Mouse (Mus musculus): ENCODE results near the gene Fancb. TPM values are rescaled to one million over a fixed set of nuclear protein-coding genes. Genes with fewer than 3 reads are reported as not detected.

Gene Fancb
- polyA plus RNA-seq, 1 experiment from 2014 or later = 4.9 TPM

Other genes with a start within 250 kb of the Fancb start
- 6.5 TPM in 2 replicates for gene Mospd2, start 217 bp upstream of the Fancb start, polyA plus RNA-seq (2015; fragmentation: Nextera tagmentation; extraction: Ambion mirVana)
- not detected in 2 replicates for gene Gm17604, start 24.2 kb downstream of the Fancb start, polyA plus RNA-seq (2015; fragmentation: Nextera tagmentation; extraction: Ambion mirVana)